Mouse (Mus musculus) stomach, embryonic 16.5 days (tissue): ENCODE results near the gene Ppp1r15a. TPM values are rescaled to one million over a fixed set of nuclear protein-coding genes. Genes with fewer than 3 reads are reported as not detected.
"Not testable (repeated sequence)": the region's sequence is repeated elsewhere in the genome, so short reads cannot be mapped to it uniquely, and the experiment has no call there.

Experiments
- ATAC-seq: fragments of 200-750 bp; cut with Nextera tagmentation; 2 replicates; pipeline ENCODE4 v1.8.0; 2017; ENCODE audit warnings: moderate number of reproducible peaks, moderate TSS enrichment; ENCODE audit not compliant: insufficient read depth, low FRiP score
- H3K27ac ChIP-seq: fragments of 300-500 bp; sonication (generic); 2 replicates; pipeline ENCODE4 v1.5.1; 2014; ENCODE audit warnings: low read length
- H3K27me3 ChIP-seq: fragments of 300-500 bp; sonication (generic); 2 replicates; pipeline ENCODE4 v1.6.1; 2014; ENCODE audit warnings: low read length, control low read depth, mixed read lengths; ENCODE audit not compliant: control insufficient read depth, insufficient read depth
- H3K36me3 ChIP-seq: fragments of 300-500 bp; sonication (generic); 2 replicates; pipeline ENCODE4 v1.6.1; 2014; ENCODE audit warnings: low read length; ENCODE audit not compliant: control insufficient read depth, insufficient read depth
- H3K4me1 ChIP-seq: fragments of 300-500 bp; sonication (generic); 2 replicates; pipeline ENCODE4 v1.6.1; 2014; ENCODE audit warnings: low read length, control low read depth, mixed read lengths; ENCODE audit not compliant: control insufficient read depth, insufficient read depth
- H3K4me2 ChIP-seq: fragments of 300-500 bp; sonication (generic); 2 replicates; pipeline ENCODE4 v1.6.1; 2014; ENCODE audit warnings: low read depth, low read length, mixed read lengths
- H3K4me3 ChIP-seq: fragments of 300-500 bp; sonication (generic); replicated peaks from 2 replicates; pipeline ENCODE4 v1.5.1; 2014; ENCODE audit warnings: mild to moderate bottlenecking, low read length
- H3K9ac ChIP-seq: fragments of 300-500 bp; sonication (generic); 2 replicates; pipeline ENCODE4 v1.6.1; 2014; ENCODE audit warnings: low read length
- H3K9me3 ChIP-seq: fragments of 300-500 bp; sonication (generic); replicated peaks from 2 replicates; pipeline ENCODE4 v1.6.1; 2016; ENCODE audit warnings: low read length, control low read depth; ENCODE audit not compliant: control insufficient read depth
- WGBS: fragments of 180-500 bp; shearing (Covaris S2); extraction: QIAGEN DNeasy Blood & Tissue Kit; methylation state at CpG from one replicate; pipeline ENCODE4 v1.1.7; 2014; 5-methylcytosine and 5-hydroxymethylcytosine counted together
- polyA plus RNA-seq: library from polyadenylated mRNA; unstranded; fragments of >200 nt; fragmentation: Nextera tagmentation; extraction: Ambion mirVana; gene quantifications from 2 replicates; pipeline ENCODE4 v1.2.1, GENCODE M21; 2015

The Ppp1r15a gene
- polyA plus RNA-seq, 1 experiment from 2014 or later = 25.5 TPM

GRCm38 (mm10) chr7:45484985-45485384, 41.1 kb downstream of the Ppp1r15a start:
- not testable (repeated sequence) for H3K27me3 ChIP-seq, H3K27ac ChIP-seq, H3K36me3 ChIP-seq, H3K4me1 ChIP-seq, H3K9me3 ChIP-seq, H3K9ac ChIP-seq, H3K4me3 ChIP-seq, ATAC-seq, H3K4me2 ChIP-seq
- WGBS = 87% methylated on average over 5 of the region's 5 CpGs

DNA sequence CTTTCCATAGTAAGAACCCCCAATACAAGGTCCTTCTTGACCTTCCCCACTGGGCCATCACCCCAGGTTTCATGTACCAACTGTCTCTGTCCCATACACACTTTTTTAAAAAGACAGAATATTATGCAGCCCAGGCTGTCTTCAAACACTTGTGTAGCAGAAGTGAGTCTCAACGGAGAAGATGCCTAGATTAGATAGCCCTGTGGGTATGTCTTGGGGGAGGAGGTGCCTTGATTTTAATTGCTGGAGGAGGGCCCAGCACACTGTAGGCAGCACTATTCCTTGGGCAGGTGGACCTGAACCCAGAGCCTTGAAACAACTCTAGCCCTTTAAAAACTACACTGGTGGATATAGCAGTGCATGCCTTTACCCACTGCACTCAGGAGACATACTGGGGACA, 43.9 kb downstream of the Ppp1r15a start:
- WGBS = 74% methylated on average over 1 of the region's 1 CpGs
- H3K27ac ChIP-seq = no peak overlapping the region
- H3K4me1 ChIP-seq = 0 out of 2 replicates have a peak, but pooled peaks cover 2% of the 10 kb centered on the region
- H3K27me3 ChIP-seq = no peaks in the 10 kb centered on the region
- no peaks in the 10 kb centered on the region for H3K9me3 ChIP-seq
- no peak overlapping the region for H3K4me2 ChIP-seq
- no peak for ATAC-seq
- no peak overlapping the region for H3K4me3 ChIP-seq
- H3K9ac ChIP-seq = no peak overlapping the region
- H3K36me3 ChIP-seq = no peaks in the 10 kb centered on the region

DNA sequence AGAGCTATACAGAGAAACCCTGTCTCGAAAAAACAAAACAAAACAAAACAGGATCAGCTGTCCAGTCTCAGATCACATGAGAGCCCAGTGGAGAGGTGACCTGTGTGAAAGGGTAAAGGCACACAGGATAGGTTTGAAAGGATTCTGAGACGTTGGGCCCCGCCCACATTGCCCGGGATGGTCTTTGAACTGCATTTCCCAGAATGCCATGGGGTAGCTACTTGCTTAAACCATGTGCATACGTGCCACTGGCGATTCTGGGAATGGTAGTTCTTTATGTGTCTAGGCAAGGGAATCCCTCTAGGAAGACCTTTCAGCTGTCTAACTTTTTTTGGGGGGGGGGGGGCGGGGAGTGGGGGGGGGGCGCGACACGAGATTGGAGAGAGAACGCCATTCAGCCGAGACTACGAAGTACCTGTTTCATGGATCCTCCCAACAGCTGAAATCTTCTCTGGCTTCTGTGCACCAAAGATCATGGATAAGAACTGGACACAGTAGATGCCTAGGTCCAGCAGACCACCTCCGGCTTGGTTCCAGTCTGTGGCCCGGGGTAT, 44.6 kb downstream of the Ppp1r15a start, which contains the start of gene Tulp2:
Tulp2 (plus strand) TSS at position 504 of the 554 bp plus-strand sequence.
- H3K27me3 ChIP-seq = no peaks in the 10 kb centered on the region
- 53% methylated on average over 15 of the region's 15 CpGs for WGBS
- H3K4me3 ChIP-seq = no peak within 1 kb of the TSS
- peak; percentile 84 for ATAC-seq
- H3K27ac ChIP-seq = no peak within 1 kb of the TSS
- H3K9me3 ChIP-seq = no peaks in the 10 kb centered on the region
- no peaks in the 10 kb centered on the region for H3K36me3 ChIP-seq
- H3K4me2 ChIP-seq = no peak within 1 kb of the TSS
- no peak within 1 kb of the TSS for H3K9ac ChIP-seq
- 0 out of 2 replicates have a peak, but pooled peaks cover 2% of the 10 kb centered on the region for H3K4me1 ChIP-seq

GRCm38 (mm10) chr7:45480310-45480709, 45.8 kb downstream of the Ppp1r15a start:
- 74% methylated on average over 3 of the region's 4 CpGs for WGBS
- H3K27me3 ChIP-seq = not testable (repeated sequence)

GRCm38 (mm10) chr7:45478774-45479173, 47.3 kb downstream of the Ppp1r15a start:
- 93% methylated on average over 7 of the region's 7 CpGs for WGBS
- no peaks in the 10 kb centered on the region for H3K36me3 ChIP-seq
- 0 out of 2 replicates have a peak, but pooled peaks cover 2% of the 10 kb centered on the region for H3K4me1 ChIP-seq
- no peak overlapping the region for H3K27ac ChIP-seq
- H3K4me3 ChIP-seq = no peak overlapping the region
- no peak for ATAC-seq
- no peak overlapping the region for H3K9ac ChIP-seq
- H3K4me2 ChIP-seq = no peak overlapping the region
- H3K27me3 ChIP-seq = no peaks in the 10 kb centered on the region
- no peaks in the 10 kb centered on the region for H3K9me3 ChIP-seq

More at GRCm38 (mm10) chr7:45480310-45480709, 45.8 kb downstream of the Ppp1r15a start:
- not testable (repeated sequence) for H3K9me3 ChIP-seq, H3K4me3 ChIP-seq, ATAC-seq, H3K9ac ChIP-seq, H3K36me3 ChIP-seq, H3K27ac ChIP-seq, H3K4me2 ChIP-seq, H3K4me1 ChIP-seq

DNA sequence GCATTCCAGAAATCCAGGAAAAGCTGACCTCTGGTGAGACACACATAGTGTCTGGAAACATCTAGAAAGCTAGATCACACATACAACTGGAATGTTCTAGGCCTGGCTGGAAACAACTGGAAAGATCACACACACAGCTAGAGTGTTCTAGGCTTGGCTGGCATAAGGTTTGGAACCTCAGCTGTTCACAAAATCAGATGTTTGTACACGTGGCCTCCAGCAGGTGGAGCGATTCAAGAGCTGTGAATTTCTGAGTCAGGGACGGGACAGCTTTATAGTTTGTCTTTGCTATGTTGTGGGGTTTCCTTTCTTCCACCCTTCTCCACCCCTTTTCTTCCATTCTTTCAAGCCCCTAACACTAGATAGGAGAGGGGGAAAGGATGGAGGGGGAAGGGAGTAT, 49.1 kb downstream of the Ppp1r15a start:
- no peaks in the 10 kb centered on the region for H3K36me3 ChIP-seq
- H3K9ac ChIP-seq = no peak overlapping the region
- H3K4me2 ChIP-seq = no peak overlapping the region
- WGBS = 6% methylated on average over 3 of the region's 3 CpGs
- 0 out of 2 replicates have a peak, but pooled peaks cover 2% of the 10 kb centered on the region for H3K4me1 ChIP-seq
- H3K4me3 ChIP-seq = no peak overlapping the region
- H3K9me3 ChIP-seq = no peaks in the 10 kb centered on the region
- no peak for ATAC-seq
- H3K27ac ChIP-seq = no peak overlapping the region
- no peaks in the 10 kb centered on the region for H3K27me3 ChIP-seq

DNA sequence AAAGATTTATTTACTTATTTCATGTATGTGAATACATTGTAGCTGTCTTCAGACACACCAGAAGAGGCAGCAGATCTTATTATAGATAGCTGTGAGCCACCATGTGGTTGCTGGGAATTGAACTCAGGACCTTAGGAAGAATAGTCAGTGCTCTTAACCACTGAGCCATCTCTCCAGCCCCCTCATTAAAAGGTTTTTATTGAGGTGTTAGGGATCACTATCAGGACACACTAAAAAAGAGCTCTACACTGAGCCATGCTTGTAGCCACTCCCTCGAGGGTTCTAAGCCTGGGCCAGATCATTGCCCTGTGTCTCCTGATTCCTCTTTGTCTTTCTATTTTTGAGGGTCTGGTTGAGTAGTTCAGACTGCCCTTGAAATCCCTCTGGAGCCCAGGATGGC, 49.6 kb downstream of the Ppp1r15a start:
- H3K36me3 ChIP-seq = no peaks in the 10 kb centered on the region
- H3K4me3 ChIP-seq = no peak overlapping the region
- no peaks in the 10 kb centered on the region for H3K27me3 ChIP-seq
- no peak overlapping the region for H3K4me2 ChIP-seq
- no peak overlapping the region for H3K27ac ChIP-seq
- 0 out of 2 replicates have a peak, but pooled peaks cover 2% of the 10 kb centered on the region for H3K4me1 ChIP-seq
- H3K9me3 ChIP-seq = no peaks in the 10 kb centered on the region
- no peak overlapping the region for H3K9ac ChIP-seq
- WGBS = 47% methylated on average over 1 of the region's 1 CpGs
- ATAC-seq = no peak

GRCm38 (mm10) chr7:45475291-45475969, 50.6 kb downstream of the Ppp1r15a start:
- Histone ChIP-seq H3K4me1 (0 out of 2 replicates have a peak, but pooled peaks cover 2% of the 10 kb centered on the region), H3K4me3 (peak overlapping the region; percentile 33), H3K27ac (no peak overlapping the region), H3K27me3 (no peaks in the 10 kb centered on the region), H3K4me2 (peak overlapping the region; percentile 52), H3K9ac (peak overlapping the region; percentile 68), H3K36me3 (no peaks in the 10 kb centered on the region), H3K9me3 (no peaks in the 10 kb centered on the region)
- WGBS = 57% methylated on average over 16 of the region's 16 CpGs
- peak; percentile 61 for ATAC-seq
